Mouse (Mus musculus): ENCODE measurements at regions not wholly inside any gene's neighbourhood (a gene's known extent, or its start where the extent isn't known, plus 50 kb on each side); places are given as distances from the start of the nearest gene placed in this dataset.

- TF ChIP-seq POLR2A (IDR thresholded peaks at IDR 0.05; ENCODE audit: insufficient read depth, low read length): no peak
- TF ChIP-seq CTCF (IDR thresholded peaks at IDR 0.05; ENCODE audit: low read depth, low read length): no peak
- no peak for TF ChIP-seq EP300 (IDR thresholded peaks at IDR 0.05; ENCODE audit: insufficient read depth, low read depth, low read length)
These were observed 137.4 kb upstream of the Cnr1 start for GRCm38 (mm10) chr4:33786958-33787357.
